Mouse (Mus musculus): ENCODE results near the gene Ankrd61. TPM values are rescaled to one million over a fixed set of nuclear protein-coding genes. Genes with fewer than 3 reads are reported as not detected.

The Ankrd61 gene
- total RNA-seq, 2 experiments from 2014 or later: not detected

DNA sequence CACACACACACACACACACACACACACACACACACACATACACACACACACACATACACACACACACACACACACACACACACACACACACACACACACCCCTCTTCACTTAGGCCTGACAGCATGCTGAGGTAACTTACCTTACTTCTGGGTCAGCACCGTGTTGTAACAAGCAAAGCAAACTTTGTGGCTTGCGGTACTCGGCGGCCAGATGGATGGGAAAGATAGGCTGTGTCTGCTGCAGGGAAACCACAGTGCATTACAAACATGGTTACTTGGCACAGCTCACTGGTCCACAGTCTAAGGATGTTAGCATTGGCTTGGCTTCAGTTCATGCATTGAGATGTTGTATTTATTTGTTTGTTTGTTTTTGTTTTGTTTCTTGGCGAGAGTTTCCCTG, 4.1 kb downstream of the Ankrd61 start:
- DNase-seq: no peak

DNA sequence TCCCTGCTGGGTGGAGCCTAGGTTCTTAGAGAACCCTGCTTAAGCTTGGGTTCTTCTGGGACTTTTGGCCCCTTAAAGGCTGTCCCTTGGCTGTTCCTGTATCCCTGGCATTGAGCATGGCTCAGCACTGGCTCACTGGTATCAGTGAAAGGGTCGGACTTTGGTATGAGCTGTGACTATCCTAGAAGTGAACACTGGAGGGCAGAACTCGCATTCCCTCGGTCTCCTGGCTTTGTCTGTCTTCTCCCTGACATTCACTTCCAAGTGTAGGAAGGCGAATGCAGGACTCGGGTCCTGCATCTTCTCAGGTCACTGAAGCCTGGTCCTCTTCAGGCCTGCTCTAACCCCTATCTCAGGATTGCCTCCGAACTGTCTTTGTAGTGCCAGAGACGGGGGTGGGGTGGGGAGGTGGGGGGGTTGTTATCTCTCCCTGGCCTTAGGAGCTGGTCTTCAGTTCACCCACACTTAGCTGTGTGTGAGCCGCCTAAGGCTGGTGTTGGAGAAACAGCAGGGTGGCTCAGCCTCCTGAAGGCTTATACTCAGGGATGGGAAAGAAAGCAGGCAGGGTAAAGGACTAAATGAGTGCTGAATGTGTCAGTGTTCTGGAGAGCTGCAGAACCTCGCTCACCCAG, 5.1 kb downstream of the Ankrd61 start:
- no peak for DNase-seq

DNA sequence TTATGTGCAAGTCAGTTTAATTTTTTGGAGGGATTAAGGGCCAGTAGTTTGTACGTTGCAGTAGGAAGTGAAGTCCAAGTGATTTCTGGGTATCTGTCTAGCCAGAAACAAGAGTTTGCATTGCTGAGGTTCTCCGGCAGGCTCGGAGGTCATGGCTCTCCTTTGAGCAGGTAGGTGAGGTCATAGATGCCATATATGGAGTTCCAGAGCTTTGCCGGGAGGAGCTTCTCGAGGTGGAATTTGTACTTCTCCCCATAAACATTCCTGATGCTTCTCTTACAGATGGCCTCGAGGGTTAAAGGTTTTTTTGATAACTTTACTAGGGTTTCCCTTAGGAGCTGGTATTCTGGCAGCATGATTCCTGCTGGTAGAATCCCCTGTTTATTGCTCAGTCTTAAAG, 6.7 kb downstream of the Ankrd61 start:
- no peak for DNase-seq

DNA sequence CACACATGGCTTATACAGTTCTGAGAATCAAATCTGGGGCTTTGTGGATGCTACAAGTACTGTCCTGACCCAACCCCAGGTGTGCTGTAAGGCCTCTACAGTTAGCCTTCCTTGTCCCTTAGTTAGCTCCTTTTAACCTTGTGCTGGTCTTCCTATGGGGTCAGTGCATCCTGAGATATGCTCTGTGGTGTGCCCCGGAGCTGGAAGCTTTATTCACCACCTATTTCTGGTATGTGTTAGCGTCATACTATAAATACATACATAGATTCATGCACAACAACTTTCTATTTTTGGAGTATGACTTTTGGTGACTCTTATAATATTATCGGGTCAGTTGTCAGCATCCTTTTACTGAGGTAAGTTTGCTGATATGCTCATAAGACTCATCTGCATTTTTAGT, 12.2 kb downstream of the Ankrd61 start:
- DNase-seq: no peak

DNA sequence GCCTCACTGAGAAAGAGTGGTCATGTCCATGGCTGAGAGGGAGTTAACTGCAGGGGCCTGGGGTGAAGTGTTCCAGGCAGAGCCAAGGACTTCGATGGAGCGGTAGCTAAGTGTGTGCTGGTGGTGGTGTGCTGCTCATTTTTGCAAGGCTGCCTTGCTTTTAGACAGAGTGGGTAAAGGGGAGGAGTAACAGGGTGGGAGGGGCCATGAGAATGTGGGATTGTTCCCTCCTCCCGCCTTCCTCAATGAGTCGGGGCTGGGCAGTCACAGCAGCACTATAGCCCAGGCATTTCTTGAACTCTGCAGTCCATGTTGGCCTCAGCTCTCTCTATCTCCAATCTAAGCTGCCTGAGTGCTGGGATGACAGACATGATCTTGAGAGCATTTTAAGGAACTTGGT, 22.9 kb downstream of the Ankrd61 start:
- DNase-seq: no peak

DNA sequence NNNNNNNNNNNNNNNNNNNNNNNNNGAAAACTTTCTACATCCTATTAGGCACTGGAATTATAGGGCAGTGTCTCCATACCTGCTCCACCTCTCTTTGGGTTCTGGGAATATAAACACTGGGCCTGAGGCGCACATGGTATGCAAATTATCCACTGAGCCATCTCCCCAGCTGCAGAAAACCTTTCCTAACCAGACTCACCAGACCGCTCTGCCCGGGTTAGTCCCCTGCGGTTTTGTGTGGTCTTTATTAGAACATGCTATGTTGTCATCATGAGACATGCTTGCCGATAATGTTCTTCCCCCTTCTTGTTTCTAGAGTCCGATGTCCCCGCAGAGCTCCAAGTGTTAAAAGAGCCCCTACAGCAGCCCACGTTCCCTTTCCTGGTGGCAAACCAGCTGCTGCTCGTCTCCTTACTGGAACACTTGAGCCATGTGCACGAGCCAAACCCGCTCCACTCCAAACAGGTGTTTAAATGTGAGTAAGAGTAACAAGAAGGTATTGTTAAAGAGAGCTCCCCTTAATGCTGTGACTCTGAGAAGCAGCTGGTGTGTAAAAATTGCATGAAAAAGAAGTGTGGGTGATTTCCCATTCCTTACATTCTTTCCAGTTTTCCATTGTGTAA, 25.8 kb downstream of the Ankrd61 start:
- no peak for DNase-seq

Other genes with a start within 250 kb of the Ankrd61 start
- 1 to 10 TPM; 4.3 to 5.3 TPM for gene Usp42, start 165.4 kb downstream of the Ankrd61 start, total RNA-seq (2021)
- gene Eif2ak1, start 79.9 kb downstream of the Ankrd61 start, total RNA-seq (2021): 10 to 100 TPM; 22.8 to 23.6 TPM
- 100 to 1,000 TPM; 125 to 189 TPM for gene Aimp2, start 12.2 kb upstream of the Ankrd61 start, total RNA-seq (2021)
- gene Pms2, start 12.3 kb upstream of the Ankrd61 start, total RNA-seq (2021): 1 to 10 TPM; 4.9 to 7.0 TPM
- gene Gm42421, start 30.5 kb upstream of the Ankrd61 start, total RNA-seq (2021): not detected
- gene Rsph10b, start 35.4 kb upstream of the Ankrd61 start, total RNA-seq (2021): 1 to 10 TPM in 1 of 2 experiments, under 1 TPM in 1; 0.41 to 1.2 TPM
- gene Ccz1, start 117.2 kb upstream of the Ankrd61 start, total RNA-seq (2021): 10 to 100 TPM; 33.5 to 38.0 TPM
- not detected for gene Ocm, start 129.0 kb upstream of the Ankrd61 start, total RNA-seq (2021)
- 10 to 100 TPM; 17.0 to 17.3 TPM for gene Lmtk2, start 202.8 kb upstream of the Ankrd61 start, total RNA-seq (2021)